Mouse (Mus musculus): ENCODE results near the gene Cacnb3. TPM values are rescaled to one million over a fixed set of nuclear protein-coding genes. Genes with fewer than 3 reads are reported as not detected.
"Not testable (repeated sequence)": the region's sequence is repeated elsewhere in the genome, so short reads cannot be mapped to it uniquely, and the experiment has no call there.

The Cacnb3 gene
- 0.85 and 1.5 TPM in 2 replicates for polyA plus RNA-seq (2012; rRNA removed)
- 0.27 and 0.42 TPM in 2 replicates for polyA plus RNA-seq (2014; fragmentation: Nextera tagmentation; extraction: Ambion mirVana)

DNA sequence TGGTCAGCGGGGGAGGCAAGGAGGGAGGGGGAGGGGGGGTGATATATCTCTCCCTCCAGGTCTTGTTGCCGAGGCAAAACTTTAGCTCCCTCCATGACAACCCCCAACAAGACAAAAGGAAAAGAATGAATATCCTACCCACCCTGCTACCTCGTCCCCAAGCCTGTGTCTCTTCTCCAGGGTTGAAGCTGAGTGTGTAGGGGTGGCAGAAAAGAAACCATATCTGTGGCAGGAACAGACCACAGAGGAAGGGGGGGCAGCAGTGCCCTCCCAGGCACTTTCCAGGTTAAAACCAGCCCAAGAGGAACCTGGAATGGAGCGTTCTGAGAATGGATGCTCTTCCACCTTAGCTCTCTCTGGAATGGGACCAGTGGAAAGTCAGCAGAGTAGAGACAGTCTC lies at the start of gene Cacnb3:
Gene Cacnb3, plus strand, starts transcription at position 301 of the 400 bp plus-strand sequence.
- H3K9ac ChIP-seq (replicated peaks): no peak within 1 kb of the TSS
- H3K9me3 ChIP-seq (ENCODE audit: control insufficient read depth, low read length): no peaks in the 10 kb centered on the region
- peaks cover 76% of the 10 kb centered on the region for H3K27me3 ChIP-seq (ENCODE audit: control insufficient read depth, insufficient read depth, low read length)
- no peaks in the 10 kb centered on the region for H3K4me1 ChIP-seq (replicated peaks; ENCODE audit: control insufficient read depth in 2 of 2, insufficient read depth in 2 of 2, low read length in 1 of 2)
- no peak for DNase-seq (ENCODE audit: low read depth in 3 of 3, low spot score in 3 of 3)
- WGBS (ENCODE audit: insufficient replicate concordance): 28% methylated on average over 4 of the region's 4 CpGs
- no peaks in the 10 kb centered on the region for H3K36me3 ChIP-seq (replicated peaks; ENCODE audit: control insufficient read depth, insufficient read depth, low read depth)
- no peak within 1 kb of the TSS for H3K4me2 ChIP-seq (ENCODE audit: low read depth)
- TF ChIP-seq EP300 (IDR thresholded peaks at IDR 0.05; ENCODE audit: low read depth) (no peak), CTCF (IDR thresholded peaks at IDR 0.05; ENCODE audit: low read depth) (no peak)
- H3K27ac ChIP-seq: no peak within 1 kb of the TSS
- no peak for ATAC-seq (ENCODE audit: insufficient read depth)
- H3K4me3 ChIP-seq (ENCODE audit: insufficient read depth in 1 of 2, low read depth in 2 of 2, low read length in 2 of 2): no peak within 1 kb of the TSS

- Histone ChIP-seq H3K9me3 (ENCODE audit: control insufficient read depth, low read length) (no peaks in the 10 kb centered on the region), H3K27ac (no peak overlapping the region), H3K27me3 (ENCODE audit: control insufficient read depth, insufficient read depth, low read length) (no peaks in the 10 kb centered on the region), H3K4me2 (ENCODE audit: low read depth) (no peak overlapping the region), H3K4me3 (ENCODE audit: insufficient read depth in 1 of 2, low read depth in 2 of 2, low read length in 2 of 2) (no peak overlapping the region), H3K4me1 (replicated peaks; ENCODE audit: control insufficient read depth in 2 of 2, insufficient read depth in 2 of 2, low read length in 1 of 2) (peaks cover 9 to 19% of the 10 kb centered on the region in 2 experiments), H3K9ac (replicated peaks) (no peak overlapping the region), H3K36me3 (replicated peaks; ENCODE audit: control insufficient read depth, insufficient read depth, low read depth) (no peaks in the 10 kb centered on the region)
- DNase-seq (ENCODE audit: low read depth in 3 of 3, low spot score in 3 of 3) (no peak), ATAC-seq (ENCODE audit: insufficient read depth) (no peak)
- WGBS (ENCODE audit: insufficient replicate concordance): 80% methylated on average over 8 of the region's 8 CpGs
- no peak for TF ChIP-seq EP300 (IDR thresholded peaks at IDR 0.05; ENCODE audit: low read depth)
- no peak for TF ChIP-seq CTCF (IDR thresholded peaks at IDR 0.05; ENCODE audit: low read depth)
Measured at GRCm38 (mm10) chr15:98582410-98582809, 48.2 kb upstream of the Cacnb3 start.

DNA sequence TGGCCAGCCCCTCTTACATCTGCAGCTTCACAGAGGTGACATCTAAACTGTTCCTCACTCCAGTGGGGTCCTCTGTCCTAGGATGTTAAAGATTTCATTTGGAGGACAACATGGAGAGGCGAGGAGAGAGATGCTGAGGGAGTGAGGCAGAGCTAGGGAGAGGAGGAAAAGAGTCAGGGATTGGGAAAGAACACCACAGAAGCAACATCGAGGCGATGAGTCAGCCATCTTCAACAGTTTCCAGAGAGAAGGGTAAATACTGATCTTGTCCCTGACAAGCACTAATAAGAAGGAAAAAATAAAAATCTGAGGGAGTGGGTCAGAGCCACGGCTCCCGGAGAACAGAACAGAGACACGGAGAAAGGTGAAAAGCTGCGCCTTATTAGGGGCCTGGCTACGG lies 47.6 kb upstream of the Cacnb3 start:
- H3K9me3 ChIP-seq (ENCODE audit: control insufficient read depth, low read length): no peaks in the 10 kb centered on the region
- H3K9ac ChIP-seq (replicated peaks): no peak overlapping the region
- H3K4me2 ChIP-seq (ENCODE audit: low read depth): no peak overlapping the region
- H3K27ac ChIP-seq: no peak overlapping the region
- no peak overlapping the region for H3K4me3 ChIP-seq (ENCODE audit: insufficient read depth in 1 of 2, low read depth in 2 of 2, low read length in 2 of 2)
- no peak for TF ChIP-seq CTCF (IDR thresholded peaks at IDR 0.05; ENCODE audit: low read depth)
- TF ChIP-seq EP300 (IDR thresholded peaks at IDR 0.05; ENCODE audit: low read depth): no peak
- H3K36me3 ChIP-seq (replicated peaks; ENCODE audit: control insufficient read depth, insufficient read depth, low read depth): no peaks in the 10 kb centered on the region
- peaks cover 14 to 25% of the 10 kb centered on the region in 2 experiments for H3K4me1 ChIP-seq (replicated peaks; ENCODE audit: control insufficient read depth in 2 of 2, insufficient read depth in 2 of 2, low read length in 1 of 2)
- 66% methylated on average over 8 of the region's 8 CpGs for WGBS (ENCODE audit: insufficient replicate concordance)
- H3K27me3 ChIP-seq (ENCODE audit: control insufficient read depth, insufficient read depth, low read length): no peaks in the 10 kb centered on the region
- no peak for ATAC-seq (ENCODE audit: insufficient read depth)
- DNase-seq (ENCODE audit: low read depth in 3 of 3, low spot score in 3 of 3): no peak

GRCm38 (mm10) chr15:98585421-98585820 lies 45.2 kb upstream of the Cacnb3 start:
- H3K4me3 ChIP-seq (ENCODE audit: insufficient read depth in 1 of 2, low read depth in 2 of 2, low read length in 2 of 2): no peak overlapping the region
- H3K4me1 ChIP-seq (replicated peaks; ENCODE audit: control insufficient read depth in 2 of 2, insufficient read depth in 2 of 2, low read length in 1 of 2): peaks cover 14 to 36% of the 10 kb centered on the region in 2 experiments
- H3K27me3 ChIP-seq (ENCODE audit: control insufficient read depth, insufficient read depth, low read length): no peaks in the 10 kb centered on the region
- H3K9ac ChIP-seq (replicated peaks): no peak overlapping the region
- H3K27ac ChIP-seq: no peak overlapping the region; the same call in 1 of the 2 replicates
- no peak overlapping the region for H3K4me2 ChIP-seq (ENCODE audit: low read depth)
- DNase-seq (ENCODE audit: low read depth in 3 of 3, low spot score in 3 of 3) (no peak), ATAC-seq (ENCODE audit: insufficient read depth) (no peak)
- H3K9me3 ChIP-seq (ENCODE audit: control insufficient read depth, low read length): no peaks in the 10 kb centered on the region
- H3K36me3 ChIP-seq (replicated peaks; ENCODE audit: control insufficient read depth, insufficient read depth, low read depth): no peaks in the 10 kb centered on the region
- WGBS (ENCODE audit: insufficient replicate concordance): 66% methylated on average over 7 of the region's 7 CpGs
- TF ChIP-seq EP300 (IDR thresholded peaks at IDR 0.05; ENCODE audit: low read depth) (no peak), CTCF (IDR thresholded peaks at IDR 0.05; ENCODE audit: low read depth) (no peak)

- H3K4me1 ChIP-seq (replicated peaks; ENCODE audit: control insufficient read depth in 2 of 2, insufficient read depth in 2 of 2, low read length in 1 of 2): peaks cover 14 to 36% of the 10 kb centered on the region in 2 experiments
- peak overlapping the region; percentile 52 for H3K27ac ChIP-seq
- not testable (repeated sequence) for H3K27me3 ChIP-seq (ENCODE audit: control insufficient read depth, insufficient read depth, low read length); H3K4me3 ChIP-seq (ENCODE audit: insufficient read depth in 1 of 2, low read depth in 2 of 2, low read length in 2 of 2); H3K9ac ChIP-seq (replicated peaks); DNase-seq (ENCODE audit: low read depth in 3 of 3, low spot score in 3 of 3); H3K36me3 ChIP-seq (replicated peaks; ENCODE audit: control insufficient read depth, insufficient read depth, low read depth); H3K9me3 ChIP-seq (ENCODE audit: control insufficient read depth, low read length)
- ATAC-seq (ENCODE audit: insufficient read depth): peak; percentile 71
- H3K4me2 ChIP-seq (ENCODE audit: low read depth): peak overlapping the region; percentile 47
- peak; percentile 63 for TF ChIP-seq EP300 (IDR thresholded peaks at IDR 0.05; ENCODE audit: low read depth)
- 29% methylated on average over 9 of the region's 9 CpGs for WGBS (ENCODE audit: insufficient replicate concordance)
Measured at GRCm38 (mm10) chr15:98586141-98586540, 44.5 kb upstream of the Cacnb3 start.
